Mouse (Mus musculus): ENCODE measurements around the gene Fasl. TPM values are rescaled to one million over a fixed set of nuclear protein-coding genes. Genes with fewer than 3 reads are reported as not detected.
A peak's percentile ranks its signal among the peaks of the same experiment; 100 is the strongest.

Gene Fasl
- polyA plus RNA-seq, 1 experiment, result 1.1 TPM

DNA sequence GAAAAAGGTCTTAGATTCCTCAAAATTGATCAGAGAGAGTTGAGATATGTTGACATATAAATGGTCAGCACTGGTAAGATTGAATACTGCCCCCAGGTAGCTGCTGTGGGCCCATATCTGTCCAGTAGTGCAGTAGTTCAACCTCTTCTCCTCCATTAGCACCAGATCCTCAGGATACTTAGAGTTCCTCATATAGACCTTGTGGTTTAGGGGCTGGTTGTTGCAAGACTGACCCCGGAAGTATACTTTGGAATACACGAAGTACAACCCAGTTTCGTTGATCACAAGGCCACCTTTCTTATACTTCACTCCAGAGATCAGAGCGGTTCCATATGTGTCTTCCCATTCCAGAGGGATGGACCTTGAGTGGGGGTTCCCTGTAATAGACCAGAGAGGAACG, 6.7 kb downstream of the Fasl start:
- DNase-seq (ENCODE audit: low read depth in 1 of 2, low spot score in 2 of 2), result no peak
- WGBS, result 81% methylated on average over 5 of the region's 5 CpGs
- Histone ChIP-seq H3K4me3 (ENCODE audit: extremely low read depth, insufficient read depth, insufficient read length) (no peak overlapping the region), H3K27ac (ENCODE audit: insufficient read depth, low read length) (no peak overlapping the region), H3K36me3 (ENCODE audit: control insufficient read depth, insufficient read depth, low read length) (no peaks in the 10 kb centered on the region), H3K27me3 (ENCODE audit: control insufficient read depth, insufficient read depth, low read length) (no peaks in the 10 kb centered on the region), H3K4me1 (ENCODE audit: control insufficient read depth, insufficient read depth, insufficient read length) (peaks cover 3% of the 10 kb centered on the region; the same call in 1 of the 2 replicates)
- TF ChIP-seq POLR2A (IDR thresholded peaks at IDR 0.05; ENCODE audit: low read depth, low read length), result no peak
- no peak for TF ChIP-seq CTCF (IDR thresholded peaks at IDR 0.05; ENCODE audit: extremely low read depth, insufficient read depth, insufficient read length, insufficient replicate concordance)

GRCm38 (mm10) chr1:161779057-161779456, 9.2 kb downstream of the Fasl start:
- Histone ChIP-seq H3K27me3 (ENCODE audit: control insufficient read depth, insufficient read depth, low read length) (no peaks in the 10 kb centered on the region), H3K4me1 (ENCODE audit: control insufficient read depth, insufficient read depth, insufficient read length) (0 out of 2 replicates have a peak, but pooled peaks cover 3% of the 10 kb centered on the region), H3K27ac (ENCODE audit: insufficient read depth, low read length) (no peak overlapping the region), H3K4me3 (ENCODE audit: extremely low read depth, insufficient read depth, insufficient read length) (no peak overlapping the region), H3K36me3 (ENCODE audit: control insufficient read depth, insufficient read depth, low read length) (no peaks in the 10 kb centered on the region)
- TF ChIP-seq POLR2A (IDR thresholded peaks at IDR 0.05; ENCODE audit: low read depth, low read length) (no peak), CTCF (IDR thresholded peaks at IDR 0.05; ENCODE audit: extremely low read depth, insufficient read depth, insufficient read length, insufficient replicate concordance) (no peak)
- peak in 1 of 2 experiments; percentile 49 for DNase-seq (ENCODE audit: low read depth in 1 of 2, low spot score in 2 of 2)

DNA sequence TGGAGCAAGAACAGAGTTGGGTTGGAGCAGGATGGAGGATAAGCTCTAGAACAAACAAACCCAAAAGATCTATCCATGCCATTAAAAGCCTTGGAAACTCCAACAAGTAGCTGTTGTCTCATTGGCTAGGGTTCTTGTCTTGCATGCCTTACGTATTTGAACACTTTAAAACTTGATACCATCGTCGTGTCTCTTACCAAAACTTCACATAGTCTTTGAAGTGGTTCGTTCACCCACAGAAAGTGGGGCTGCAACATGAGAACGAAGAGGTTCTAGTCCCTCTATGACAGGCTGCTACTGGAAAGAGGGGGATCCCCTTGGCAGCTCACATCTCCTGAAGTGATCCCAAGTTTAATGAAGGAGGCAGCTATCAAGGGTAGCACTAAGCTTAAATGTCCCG, 13.1 kb downstream of the Fasl start:
- no peak for DNase-seq (ENCODE audit: low read depth in 1 of 2, low spot score in 2 of 2)
- Histone ChIP-seq H3K27ac (ENCODE audit: insufficient read depth, low read length) (no peak overlapping the region), H3K36me3 (ENCODE audit: control insufficient read depth, insufficient read depth, low read length) (no peaks in the 10 kb centered on the region), H3K4me1 (ENCODE audit: control insufficient read depth, insufficient read depth, insufficient read length) (0 out of 2 replicates have a peak, but pooled peaks cover 3% of the 10 kb centered on the region), H3K4me3 (ENCODE audit: extremely low read depth, insufficient read depth, insufficient read length) (no peak overlapping the region), H3K27me3 (ENCODE audit: control insufficient read depth, insufficient read depth, low read length) (no peaks in the 10 kb centered on the region)
- 73% methylated on average over 6 of the region's 6 CpGs for WGBS
- TF ChIP-seq CTCF (IDR thresholded peaks at IDR 0.05; ENCODE audit: extremely low read depth, insufficient read depth, insufficient read length, insufficient replicate concordance) (no peak), POLR2A (IDR thresholded peaks at IDR 0.05; ENCODE audit: low read depth, low read length) (no peak)

DNA sequence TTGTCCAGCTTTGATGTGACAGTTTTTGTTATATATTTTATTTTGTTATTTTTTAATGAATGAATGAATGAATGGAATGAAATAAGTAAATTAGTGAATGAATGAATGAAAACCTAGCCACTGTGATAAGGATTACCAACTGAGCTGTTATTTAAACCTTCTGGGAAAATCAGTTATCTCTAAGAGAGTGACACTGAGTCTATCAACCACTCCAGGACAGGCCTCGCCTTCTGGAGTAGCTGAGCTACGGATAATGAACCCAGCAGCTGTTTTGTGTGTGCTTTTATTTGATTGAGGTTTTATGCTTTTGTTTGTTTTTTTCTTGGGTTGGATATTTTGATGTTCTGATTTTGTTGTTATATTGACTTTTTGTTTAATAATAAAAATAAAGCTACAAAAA, 17.0 kb downstream of the Fasl start:
- no peaks in the 10 kb centered on the region for H3K27me3 ChIP-seq (ENCODE audit: control insufficient read depth, insufficient read depth, low read length)
- peaks cover 4% of the 10 kb centered on the region; the same call in 1 of the 2 replicates for H3K4me1 ChIP-seq (ENCODE audit: control insufficient read depth, insufficient read depth, insufficient read length)
- TF ChIP-seq CTCF (IDR thresholded peaks at IDR 0.05; ENCODE audit: extremely low read depth, insufficient read depth, insufficient read length, insufficient replicate concordance) (no peak), POLR2A (IDR thresholded peaks at IDR 0.05; ENCODE audit: low read depth, low read length) (no peak)
- no peak for DNase-seq (ENCODE audit: low read depth in 1 of 2, low spot score in 2 of 2)
- H3K27ac ChIP-seq (ENCODE audit: insufficient read depth, low read length), result no peak overlapping the region
- WGBS, result 92% methylated on average over 2 of the region's 2 CpGs
- H3K36me3 ChIP-seq (ENCODE audit: control insufficient read depth, insufficient read depth, low read length), result no peaks in the 10 kb centered on the region
- no peak overlapping the region for H3K4me3 ChIP-seq (ENCODE audit: extremely low read depth, insufficient read depth, insufficient read length)

DNA sequence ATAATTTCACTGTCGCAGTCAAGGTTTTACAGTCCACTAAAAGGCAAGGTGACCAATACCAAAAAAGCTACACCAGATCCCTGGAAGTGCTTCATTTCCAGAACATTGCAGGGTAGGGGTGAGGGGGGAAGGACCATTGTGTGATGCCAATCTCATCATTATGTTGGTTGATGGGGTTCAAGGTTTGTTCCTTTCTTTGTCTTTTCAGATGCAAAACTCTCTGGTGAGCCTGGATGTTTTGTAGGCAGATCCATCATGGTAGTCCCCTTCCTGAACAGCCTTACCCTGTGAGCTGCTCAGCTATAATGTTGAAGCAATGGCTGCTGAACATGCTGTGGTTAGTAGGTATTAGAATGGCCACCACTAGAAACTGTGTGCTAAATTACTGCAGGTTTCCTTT, 19.0 kb downstream of the Fasl start:
- H3K27me3 ChIP-seq (ENCODE audit: control insufficient read depth, insufficient read depth, low read length), result no peaks in the 10 kb centered on the region
- H3K36me3 ChIP-seq (ENCODE audit: control insufficient read depth, insufficient read depth, low read length), result no peaks in the 10 kb centered on the region
- 86% methylated on average over 1 of the region's 1 CpGs for WGBS
- H3K4me3 ChIP-seq (ENCODE audit: extremely low read depth, insufficient read depth, insufficient read length), result no peak overlapping the region
- TF ChIP-seq POLR2A (IDR thresholded peaks at IDR 0.05; ENCODE audit: low read depth, low read length) (no peak), CTCF (IDR thresholded peaks at IDR 0.05; ENCODE audit: extremely low read depth, insufficient read depth, insufficient read length, insufficient replicate concordance) (no peak)
- H3K4me1 ChIP-seq (ENCODE audit: control insufficient read depth, insufficient read depth, insufficient read length), result peaks cover 12% of the 10 kb centered on the region
- no peak for DNase-seq (ENCODE audit: low read depth in 1 of 2, low spot score in 2 of 2)
- H3K27ac ChIP-seq (ENCODE audit: insufficient read depth, low read length), result no peak overlapping the region

GRCm38 (mm10) chr1:161767101-161767524, 21.2 kb downstream of the Fasl start:
- no peaks in the 10 kb centered on the region for H3K36me3 ChIP-seq (ENCODE audit: control insufficient read depth, insufficient read depth, low read length)
- H3K4me3 ChIP-seq (ENCODE audit: extremely low read depth, insufficient read depth, insufficient read length), result peak overlapping the region; percentile 42
- H3K27ac ChIP-seq (ENCODE audit: insufficient read depth, low read length), result peak overlapping the region; percentile 71
- H3K4me1 ChIP-seq (ENCODE audit: control insufficient read depth, insufficient read depth, insufficient read length), result peaks cover 12% of the 10 kb centered on the region
- H3K27me3 ChIP-seq (ENCODE audit: control insufficient read depth, insufficient read depth, low read length), result no peaks in the 10 kb centered on the region
- no peak for TF ChIP-seq CTCF (IDR thresholded peaks at IDR 0.05; ENCODE audit: extremely low read depth, insufficient read depth, insufficient read length, insufficient replicate concordance)
- no peak for TF ChIP-seq POLR2A (IDR thresholded peaks at IDR 0.05; ENCODE audit: low read depth, low read length)
- peak; percentile 42 to 52 for DNase-seq (ENCODE audit: low read depth in 1 of 2, low spot score in 2 of 2)
- WGBS, result 2% methylated on average over 12 of the region's 12 CpGs

- H3K27ac ChIP-seq (ENCODE audit: insufficient read depth, low read length), result no peak overlapping the region; the same call in 1 of the 2 replicates
- WGBS, result 7% methylated on average over 5 of the region's 5 CpGs
Measured at GRCm38 (mm10) chr1:161766656-161767055, 21.6 kb downstream of the Fasl start.

More at GRCm38 (mm10) chr1:161766656-161767055, 21.6 kb downstream of the Fasl start:
- DNase-seq (ENCODE audit: low read depth in 1 of 2, low spot score in 2 of 2), result peak; percentile 92 to 95
- Histone ChIP-seq H3K4me1 (ENCODE audit: control insufficient read depth, insufficient read depth, insufficient read length) (peaks cover 14% of the 10 kb centered on the region), H3K36me3 (ENCODE audit: control insufficient read depth, insufficient read depth, low read length) (no peaks in the 10 kb centered on the region), H3K27me3 (ENCODE audit: control insufficient read depth, insufficient read depth, low read length) (no peaks in the 10 kb centered on the region), H3K4me3 (ENCODE audit: extremely low read depth, insufficient read depth, insufficient read length) (no peak overlapping the region)
- TF ChIP-seq POLR2A (IDR thresholded peaks at IDR 0.05; ENCODE audit: low read depth, low read length), result no peak
- TF ChIP-seq CTCF (IDR thresholded peaks at IDR 0.05; ENCODE audit: extremely low read depth, insufficient read depth, insufficient read length, insufficient replicate concordance), result no peak

Data from spleen, adult 2 months (tissue).